Mouse (Mus musculus): ENCODE results near the gene Pkmyt1. TPM values are rescaled to one million over a fixed set of nuclear protein-coding genes. Genes with fewer than 3 reads are reported as not detected.

Gene Pkmyt1
- polyA plus RNA-seq, 1 experiment from 2014 or later, result 44.6 TPM

DNA sequence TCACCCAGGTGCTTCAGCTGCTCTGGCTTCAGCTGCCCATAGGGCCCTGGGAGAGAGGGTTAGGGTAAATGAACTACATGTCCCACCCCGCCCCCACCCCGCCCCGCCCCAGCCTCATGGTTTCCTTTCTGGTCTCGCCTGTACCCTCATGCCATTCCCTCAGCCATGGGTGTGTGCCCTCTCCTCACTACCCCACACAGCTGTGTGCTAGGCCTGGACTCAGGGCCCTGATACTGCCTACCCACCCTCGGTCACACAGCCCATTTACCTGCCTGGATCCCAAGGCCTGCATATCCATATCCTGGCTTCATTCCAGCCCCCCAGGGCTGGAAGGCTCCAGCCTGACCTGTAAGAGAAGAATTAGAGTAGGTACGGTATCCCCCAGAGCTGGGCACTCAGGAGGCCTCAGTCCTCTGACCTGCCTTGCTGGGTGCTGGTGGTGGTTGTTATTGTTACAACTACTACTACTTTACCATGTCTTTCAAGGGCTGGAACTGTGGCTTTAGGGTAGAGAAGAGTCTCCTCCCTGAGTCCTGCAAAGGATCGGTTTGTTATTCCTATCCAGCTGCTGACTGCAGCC, 20.5 kb upstream of the Pkmyt1 start:
- Histone ChIP-seq H3K4me2 (ENCODE audit: low read depth, low read length) (no peak overlapping the region), H3K27ac (ENCODE audit: low read length) (no peak overlapping the region), H3K9ac (ENCODE audit: low read depth, low read length) (no peak overlapping the region), H3K27me3 (replicated peaks; ENCODE audit: control insufficient read depth, insufficient read depth, low read length) (0 out of 2 replicates have a peak, but pooled peaks cover 7% of the 10 kb centered on the region), H3K36me3 (ENCODE audit: control insufficient read depth, insufficient read depth, low read length) (no peaks in the 10 kb centered on the region), H3K4me1 (ENCODE audit: control insufficient read depth, insufficient read depth, low read length) (no peaks in the 10 kb centered on the region), H3K9me3 (ENCODE audit: control insufficient read depth, low read length) (no peaks in the 10 kb centered on the region), H3K4me3 (ENCODE audit: low read length) (no peak overlapping the region)
- no peak for ATAC-seq
- 74% methylated on average over 7 of the region's 7 CpGs for WGBS

DNA sequence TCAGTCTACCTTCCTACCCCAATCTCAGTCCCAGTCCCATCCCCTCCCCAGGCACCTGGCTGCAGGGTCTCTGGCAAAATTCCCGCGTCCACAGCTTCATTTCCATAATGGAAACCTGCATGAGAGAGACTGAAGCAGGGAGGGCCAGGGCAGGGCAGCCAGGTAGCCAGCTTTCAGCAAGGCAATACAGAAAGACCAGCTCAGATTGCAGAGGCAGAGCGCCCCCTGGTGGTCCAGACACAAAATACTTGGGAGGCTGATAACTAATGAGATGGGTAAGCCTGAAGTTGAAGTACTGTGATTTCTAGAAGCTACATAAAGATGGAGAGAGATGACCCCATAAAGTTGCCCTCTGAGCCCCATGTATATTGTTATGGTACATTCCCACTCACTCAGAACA, 19.9 kb upstream of the Pkmyt1 start:
- ATAC-seq, result peak; percentile 62
- 3% methylated on average over 3 of the region's 3 CpGs for WGBS
- H3K9me3 ChIP-seq (ENCODE audit: control insufficient read depth, low read length), result no peaks in the 10 kb centered on the region

DNA sequence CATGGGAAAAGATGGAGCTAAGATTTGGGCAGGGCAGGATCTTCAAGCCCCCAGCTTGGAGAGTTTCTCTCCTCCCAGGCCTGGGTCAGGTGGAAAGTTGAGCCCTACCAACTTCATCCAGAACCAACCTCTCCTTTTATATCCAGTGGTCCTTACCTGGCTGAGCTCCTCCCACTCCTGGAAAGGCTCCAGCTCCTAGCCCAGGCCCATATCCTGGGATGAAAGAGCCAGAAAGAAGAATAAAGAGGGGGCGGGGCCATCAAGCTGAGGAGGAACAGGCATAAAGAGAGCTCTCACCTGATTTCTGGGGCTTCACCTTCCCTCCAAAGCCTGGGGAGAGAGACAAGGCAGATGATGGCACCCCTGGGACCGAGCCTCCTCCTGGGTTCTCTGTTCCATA, 9.1 kb upstream of the Pkmyt1 start:
- Histone ChIP-seq H3K4me1 (ENCODE audit: control insufficient read depth, insufficient read depth, low read length) (peaks cover 11% of the 10 kb centered on the region), H3K9me3 (ENCODE audit: control insufficient read depth, low read length) (no peaks in the 10 kb centered on the region), H3K4me2 (ENCODE audit: low read depth, low read length) (no peak overlapping the region), H3K4me3 (ENCODE audit: low read length) (no peak overlapping the region), H3K27me3 (replicated peaks; ENCODE audit: control insufficient read depth, insufficient read depth, low read length) (no peaks in the 10 kb centered on the region), H3K9ac (ENCODE audit: low read depth, low read length) (no peak overlapping the region), H3K36me3 (ENCODE audit: control insufficient read depth, insufficient read depth, low read length) (no peaks in the 10 kb centered on the region), H3K27ac (ENCODE audit: low read length) (no peak overlapping the region)
- 60% methylated on average over 2 of the region's 2 CpGs for WGBS
- no peak for ATAC-seq

More for the DNA sequence above, 19.9 kb upstream of the Pkmyt1 start:
- Histone ChIP-seq H3K9ac (ENCODE audit: low read depth, low read length) (no peak overlapping the region), H3K4me3 (ENCODE audit: low read length) (no peak overlapping the region), H3K4me2 (ENCODE audit: low read depth, low read length) (no peak overlapping the region), H3K36me3 (ENCODE audit: control insufficient read depth, insufficient read depth, low read length) (no peaks in the 10 kb centered on the region), H3K27ac (ENCODE audit: low read length) (no peak overlapping the region), H3K27me3 (replicated peaks; ENCODE audit: control insufficient read depth, insufficient read depth, low read length) (0 out of 2 replicates have a peak, but pooled peaks cover 3% of the 10 kb centered on the region), H3K4me1 (ENCODE audit: control insufficient read depth, insufficient read depth, low read length) (no peaks in the 10 kb centered on the region)

DNA sequence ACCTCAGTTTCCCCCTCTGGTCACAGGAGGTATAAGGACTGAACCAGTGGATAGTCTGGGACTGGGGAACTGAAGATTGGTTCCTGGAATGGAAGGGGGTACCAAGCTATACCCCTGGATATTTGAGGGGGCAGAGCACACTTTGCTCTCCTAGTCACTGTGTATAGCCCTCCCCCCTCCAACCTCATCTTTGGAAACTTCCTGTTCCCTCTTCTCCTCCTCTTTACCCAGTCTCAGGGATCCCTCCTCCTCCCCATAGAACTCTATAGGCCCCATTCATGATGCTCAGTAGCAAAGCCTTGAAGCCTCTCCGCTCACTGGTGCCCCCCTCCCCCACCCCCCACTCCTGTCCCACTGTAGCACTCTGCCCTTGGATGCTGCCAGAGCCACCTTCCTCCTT, 6.7 kb upstream of the Pkmyt1 start:
- no peak for ATAC-seq
- no peak overlapping the region for H3K4me2 ChIP-seq (ENCODE audit: low read depth, low read length)
- H3K9ac ChIP-seq (ENCODE audit: low read depth, low read length), result no peak overlapping the region
- no peaks in the 10 kb centered on the region for H3K27me3 ChIP-seq (replicated peaks; ENCODE audit: control insufficient read depth, insufficient read depth, low read length)
- H3K27ac ChIP-seq (ENCODE audit: low read length), result no peak overlapping the region
- peaks cover 11% of the 10 kb centered on the region for H3K4me1 ChIP-seq (ENCODE audit: control insufficient read depth, insufficient read depth, low read length)
- H3K36me3 ChIP-seq (ENCODE audit: control insufficient read depth, insufficient read depth, low read length), result no peaks in the 10 kb centered on the region
- H3K4me3 ChIP-seq (ENCODE audit: low read length), result no peak overlapping the region
- WGBS, result 39% methylated on average over 1 of the region's 1 CpGs
- no peaks in the 10 kb centered on the region for H3K9me3 ChIP-seq (ENCODE audit: control insufficient read depth, low read length)

DNA sequence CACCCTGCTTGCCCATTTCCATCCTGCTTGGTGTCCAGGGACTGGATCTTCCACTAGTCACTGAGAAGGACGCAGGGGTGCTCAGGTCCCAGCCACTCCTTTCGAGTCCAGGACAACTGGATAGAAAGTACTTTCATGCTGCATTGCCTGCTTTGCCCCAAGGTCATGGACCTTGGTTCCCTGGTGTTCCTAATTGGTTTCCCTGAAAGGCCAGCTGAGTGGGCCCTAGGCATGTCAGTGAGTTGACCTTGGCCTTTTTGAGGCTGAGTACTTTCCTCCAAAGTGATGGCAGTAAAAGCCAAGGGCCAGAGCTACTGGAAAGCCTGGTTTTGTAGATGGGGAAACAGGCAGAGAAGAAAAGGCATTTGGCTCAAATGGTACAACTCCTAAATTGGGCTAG, 4.2 kb upstream of the Pkmyt1 start:
- 74% methylated on average over 2 of the region's 2 CpGs for WGBS
- no peaks in the 10 kb centered on the region for H3K9me3 ChIP-seq (ENCODE audit: control insufficient read depth, low read length)
- H3K27me3 ChIP-seq (replicated peaks; ENCODE audit: control insufficient read depth, insufficient read depth, low read length), result no peaks in the 10 kb centered on the region
- peaks cover 17% of the 10 kb centered on the region for H3K4me1 ChIP-seq (ENCODE audit: control insufficient read depth, insufficient read depth, low read length)
- no peaks in the 10 kb centered on the region for H3K36me3 ChIP-seq (ENCODE audit: control insufficient read depth, insufficient read depth, low read length)
- H3K4me3 ChIP-seq (ENCODE audit: low read length), result no peak overlapping the region
- ATAC-seq, result no peak
- no peak overlapping the region for H3K27ac ChIP-seq (ENCODE audit: low read length)
- H3K9ac ChIP-seq (ENCODE audit: low read depth, low read length), result no peak overlapping the region
- no peak overlapping the region for H3K4me2 ChIP-seq (ENCODE audit: low read depth, low read length)

DNA sequence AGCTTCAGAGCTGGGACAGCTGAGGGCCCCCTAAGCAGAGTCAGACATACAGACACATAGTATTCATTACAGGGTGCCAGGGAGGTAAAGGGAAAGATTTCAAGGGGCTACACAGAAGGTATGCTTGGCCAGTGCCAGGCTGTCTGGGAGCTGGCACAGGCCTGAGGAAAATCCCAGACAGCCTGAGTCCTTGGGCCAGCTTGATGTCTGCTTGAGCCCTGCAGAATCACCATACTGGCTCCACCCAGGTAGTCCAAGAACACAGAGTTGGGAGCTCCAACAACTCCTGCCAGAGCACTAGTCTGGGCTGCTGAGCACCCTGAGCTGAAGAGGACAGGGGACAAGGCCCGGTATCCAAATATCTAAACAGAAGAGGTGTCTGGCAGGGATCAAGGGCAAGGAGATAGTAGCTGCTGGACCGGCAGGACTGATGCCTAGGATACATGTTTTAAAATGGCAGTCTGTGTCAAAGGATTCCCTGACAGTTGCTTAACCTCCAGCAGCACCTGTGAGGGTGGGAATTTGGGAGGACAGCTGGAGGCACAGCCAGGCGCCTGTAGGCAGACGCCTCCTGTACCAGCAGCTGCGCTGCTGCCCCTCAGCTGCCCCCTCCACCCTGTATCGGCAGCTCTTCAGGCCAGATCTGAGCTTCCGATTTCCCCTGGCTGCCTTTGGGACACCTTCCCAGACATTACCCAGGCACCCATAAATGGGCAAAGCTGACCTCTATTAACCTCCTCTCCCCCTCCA, 3.6 kb upstream of the Pkmyt1 start, which contains the start of gene 1520401A03Rik:
Gene 1520401A03Rik, minus strand, starts transcription at position 408 of the 750 bp plus-strand sequence.
- Histone ChIP-seq H3K4me2 (ENCODE audit: low read depth, low read length) (no peak within 1 kb of the TSS), H3K9me3 (ENCODE audit: control insufficient read depth, low read length) (no peaks in the 10 kb centered on the region), H3K27ac (ENCODE audit: low read length) (no peak within 1 kb of the TSS), H3K4me1 (ENCODE audit: control insufficient read depth, insufficient read depth, low read length) (peaks cover 17% of the 10 kb centered on the region), H3K4me3 (ENCODE audit: low read length) (no peak within 1 kb of the TSS), H3K9ac (ENCODE audit: low read depth, low read length) (no peak within 1 kb of the TSS), H3K36me3 (ENCODE audit: control insufficient read depth, insufficient read depth, low read length) (no peaks in the 10 kb centered on the region), H3K27me3 (replicated peaks; ENCODE audit: control insufficient read depth, insufficient read depth, low read length) (no peaks in the 10 kb centered on the region)
- 62% methylated on average over 7 of the region's 7 CpGs for WGBS
- no peak for ATAC-seq

DNA sequence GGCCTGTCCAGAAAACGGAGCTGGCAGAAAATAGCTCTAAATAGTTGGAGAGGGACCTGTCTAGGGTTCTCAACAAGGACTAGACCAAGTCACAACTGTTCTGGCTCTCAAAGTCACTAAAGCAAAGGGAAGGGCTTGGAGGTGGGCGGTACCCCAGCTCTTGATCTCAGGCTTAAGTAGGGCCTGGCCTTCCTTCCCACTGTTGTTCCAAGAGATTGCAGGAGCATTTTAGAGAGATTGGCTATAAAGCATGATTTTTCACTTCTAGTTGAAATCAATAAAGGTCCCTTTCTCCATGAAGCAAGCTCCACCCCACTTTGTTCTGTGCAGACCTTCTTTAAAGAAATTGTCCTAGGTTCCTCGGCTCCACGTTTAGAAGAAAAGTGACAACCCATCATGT, 659 bp upstream of the Pkmyt1 start:
- H3K9me3 ChIP-seq (ENCODE audit: control insufficient read depth, low read length), result no peaks in the 10 kb centered on the region
- peaks cover 17% of the 10 kb centered on the region for H3K4me1 ChIP-seq (ENCODE audit: control insufficient read depth, insufficient read depth, low read length)
- H3K36me3 ChIP-seq (ENCODE audit: control insufficient read depth, insufficient read depth, low read length), result no peaks in the 10 kb centered on the region
- peak overlapping the region; percentile 69 for H3K9ac ChIP-seq (ENCODE audit: low read depth, low read length)
- no peak for ATAC-seq
- WGBS, result 55% methylated on average over 4 of the region's 4 CpGs
- H3K4me2 ChIP-seq (ENCODE audit: low read depth, low read length), result peak overlapping the region; percentile 70
- H3K27ac ChIP-seq (ENCODE audit: low read length), result peak overlapping the region; percentile 69
- peak overlapping the region; percentile 83 for H3K4me3 ChIP-seq (ENCODE audit: low read length)
- no peaks in the 10 kb centered on the region for H3K27me3 ChIP-seq (replicated peaks; ENCODE audit: control insufficient read depth, insufficient read depth, low read length)

DNA sequence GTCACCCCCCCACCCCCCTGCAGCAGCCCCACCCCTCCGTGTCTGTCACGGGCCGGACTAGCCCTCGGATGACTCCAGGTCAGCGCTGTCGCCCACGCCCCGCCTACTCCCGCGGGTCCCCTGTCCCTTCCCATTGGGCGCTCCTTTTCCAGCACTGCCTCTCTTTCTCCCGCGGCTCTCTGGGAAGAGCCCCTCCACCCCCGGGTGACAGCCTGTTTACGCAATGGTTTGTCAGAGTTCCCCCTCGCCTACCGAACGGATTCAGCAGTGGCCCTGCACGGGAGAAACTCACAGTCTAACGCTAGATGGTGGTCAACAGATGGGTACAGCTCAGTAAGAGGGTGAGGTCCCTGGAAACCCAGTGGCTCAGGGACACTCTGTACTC, 614 bp downstream of the Pkmyt1 start:
- Histone ChIP-seq H3K4me1 (ENCODE audit: control insufficient read depth, insufficient read depth, low read length) (peaks cover 10% of the 10 kb centered on the region), H3K27ac (ENCODE audit: low read length) (peak overlapping the region; percentile 88), H3K9ac (ENCODE audit: low read depth, low read length) (peak overlapping the region; percentile 83), H3K36me3 (ENCODE audit: control insufficient read depth, insufficient read depth, low read length) (no peaks in the 10 kb centered on the region), H3K27me3 (replicated peaks; ENCODE audit: control insufficient read depth, insufficient read depth, low read length) (no peaks in the 10 kb centered on the region), H3K4me2 (ENCODE audit: low read depth, low read length) (peak overlapping the region; percentile 70), H3K4me3 (ENCODE audit: low read length) (peak overlapping the region; percentile 83), H3K9me3 (ENCODE audit: control insufficient read depth, low read length) (no peaks in the 10 kb centered on the region)
- ATAC-seq, result peak; percentile 90
- 1% methylated on average over 18 of the region's 20 CpGs for WGBS

DNA sequence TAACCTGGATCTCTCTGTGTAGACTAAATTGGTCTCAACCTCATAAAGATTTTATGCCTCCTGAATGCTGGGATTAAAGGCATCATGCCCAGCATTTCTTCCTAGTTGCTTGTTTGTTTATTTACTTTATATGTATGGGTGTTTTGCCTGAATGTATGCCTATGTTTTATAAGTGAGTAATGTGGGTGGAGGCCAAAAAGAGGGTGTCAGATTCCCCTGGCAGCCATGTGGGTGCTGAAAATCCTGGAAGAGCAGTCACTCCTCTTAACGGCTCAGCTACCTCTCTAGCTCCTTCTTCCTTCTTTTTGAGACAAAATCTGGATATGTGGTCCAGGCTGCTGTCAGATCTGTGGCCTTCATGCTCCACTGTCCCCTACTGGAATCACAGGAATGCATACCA, 4.3 kb downstream of the Pkmyt1 start:
- peaks cover 8% of the 10 kb centered on the region for H3K4me1 ChIP-seq (ENCODE audit: control insufficient read depth, insufficient read depth, low read length)
- no peaks in the 10 kb centered on the region for H3K9me3 ChIP-seq (ENCODE audit: control insufficient read depth, low read length)
- H3K4me3 ChIP-seq (ENCODE audit: low read length), result no peak overlapping the region
- H3K27me3 ChIP-seq (replicated peaks; ENCODE audit: control insufficient read depth, insufficient read depth, low read length), result no peaks in the 10 kb centered on the region
- H3K9ac ChIP-seq (ENCODE audit: low read depth, low read length), result no peak overlapping the region
- no peak overlapping the region for H3K4me2 ChIP-seq (ENCODE audit: low read depth, low read length)
- H3K36me3 ChIP-seq (ENCODE audit: control insufficient read depth, insufficient read depth, low read length), result no peaks in the 10 kb centered on the region
- H3K27ac ChIP-seq (ENCODE audit: low read length), result no peak overlapping the region
- no peak for ATAC-seq
- WGBS, result 73% methylated on average over 1 of the region's 1 CpGs

Measured in intestine, embryonic 16.5 days (tissue).